ENCODE assay signal across 27 mouse cellular contexts in the genomic region with DNA sequence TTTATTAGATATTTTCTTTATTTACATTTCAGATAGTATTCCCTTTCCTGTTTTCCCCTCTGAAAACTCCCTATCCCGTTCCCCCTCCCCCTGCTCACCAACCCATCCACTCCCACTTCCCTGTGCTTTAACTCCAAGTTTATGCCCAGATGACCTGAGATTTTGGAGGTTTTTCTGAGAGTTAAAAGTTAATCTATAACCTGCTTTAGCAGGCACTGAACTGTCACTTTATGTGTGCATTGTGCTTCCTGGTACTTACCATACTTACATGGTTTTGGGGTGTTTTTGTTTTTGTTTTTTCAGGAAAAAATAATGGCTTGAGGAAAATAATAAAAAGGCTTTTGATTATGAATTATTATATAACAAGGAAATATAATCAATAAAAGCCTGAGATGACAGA.
"Had no signal": no experiment of that assay in that cellular context is flagged by ENCODE, and none has a peak within 500 bp of the region (broad histone marks: within the 10 kb centered on the region; RNA-seq: fewer than 3 reads in every experiment).

No protein-coding gene starts in this region.

- ATAC-seq: forebrain, embryonic 13.5 days; forebrain, embryonic 14.5 days; forebrain, embryonic 15.5 days; forebrain, embryonic 16.5 days; forebrain, postnatal 0 days had no signal

- H3K9ac ChIP-seq: embryonic facial prominence, embryonic 12.5 days; embryonic facial prominence, embryonic 13.5 days; embryonic facial prominence, embryonic 15.5 days; forebrain, embryonic 12.5 days; forebrain, embryonic 13.5 days; forebrain, embryonic 15.5 days; forebrain, postnatal 0 days had no signal

- H3K27me3 ChIP-seq: embryonic facial prominence, embryonic 12.5 days; embryonic facial prominence, embryonic 13.5 days; embryonic facial prominence, embryonic 15.5 days; forebrain, embryonic 12.5 days; forebrain, embryonic 13.5 days; forebrain, embryonic 15.5 days had no signal

- H3K9me3 ChIP-seq: embryonic facial prominence, embryonic 10.5 days; embryonic facial prominence, embryonic 12.5 days; embryonic facial prominence, embryonic 13.5 days; embryonic facial prominence, embryonic 15.5 days; forebrain, embryonic 10.5 days; forebrain, embryonic 12.5 days; forebrain, embryonic 13.5 days; forebrain, embryonic 15.5 days had no signal

- H3K4me3 ChIP-seq: embryonic facial prominence, embryonic 10.5 days; embryonic facial prominence, embryonic 12.5 days; embryonic facial prominence, embryonic 13.5 days; embryonic facial prominence, embryonic 15.5 days; erythroblast, embryonic 14.5 days; forebrain, embryonic 10.5 days; forebrain, embryonic 12.5 days; forebrain, embryonic 13.5 days; forebrain, embryonic 15.5 days; gastrocnemius, adult 2 months had no signal

- H3K4me1 ChIP-seq: embryonic facial prominence, embryonic 10.5 days; embryonic facial prominence, embryonic 12.5 days; embryonic facial prominence, embryonic 13.5 days; embryonic facial prominence, embryonic 15.5 days; forebrain, embryonic 10.5 days; forebrain, embryonic 12.5 days; forebrain, embryonic 13.5 days; forebrain, embryonic 15.5 days had no signal

- H3K36me3 ChIP-seq: embryonic facial prominence, embryonic 10.5 days; embryonic facial prominence, embryonic 12.5 days; embryonic facial prominence, embryonic 13.5 days; embryonic facial prominence, embryonic 15.5 days; forebrain, embryonic 10.5 days; forebrain, embryonic 12.5 days; forebrain, embryonic 15.5 days had no signal

- H3K27ac ChIP-seq: embryonic facial prominence, embryonic 10.5 days; embryonic facial prominence, embryonic 12.5 days; embryonic facial prominence, embryonic 13.5 days; embryonic facial prominence, embryonic 15.5 days; forebrain, embryonic 10.5 days; forebrain, embryonic 12.5 days; forebrain, embryonic 13.5 days; forebrain, embryonic 15.5 days; gastrocnemius, adult 2 months had no signal

- H3K4me2 ChIP-seq: embryonic facial prominence, embryonic 12.5 days; embryonic facial prominence, embryonic 13.5 days; embryonic facial prominence, embryonic 15.5 days; forebrain, embryonic 12.5 days; forebrain, embryonic 13.5 days; forebrain, embryonic 15.5 days had no signal

- DNase-seq: cerebellum, adult 18-20 months; cerebellum, adult 2 months; cerebellum, adult 8-10 months; cerebellum, adult 9-10 months; cerebellum, adult 9-11 months; cerebellum, postnatal 14 days; cerebellum, postnatal 25 days; cerebellum, postnatal 36 days; embryo, embryonic 11 days; forebrain, postnatal 0 days; gastrocnemius, adult 2 months; gastrocnemius, postnatal 10 days; gastrocnemius, postnatal 14 days; gastrocnemius, postnatal 25 days; gastrocnemius, postnatal 36 days; heart, adult 11 months had no signal
